Mouse (Mus musculus) lung, postnatal 0 days (tissue): ENCODE data around the gene Sh2d5.

Source experiments
- CTCF ChIP-seq: IDR thresholded peaks from 2 replicates; pipeline ENCODE4 v1.5.1; 2016; ENCODE audit warnings: antibody characterized with exemption, mild to moderate bottlenecking
- EP300 ChIP-seq: IDR thresholded peaks from 2 replicates; pipeline ENCODE4 v1.6.1; 2016; ENCODE audit warnings: antibody characterized with exemption, mild to moderate bottlenecking, control low read depth

DNA sequence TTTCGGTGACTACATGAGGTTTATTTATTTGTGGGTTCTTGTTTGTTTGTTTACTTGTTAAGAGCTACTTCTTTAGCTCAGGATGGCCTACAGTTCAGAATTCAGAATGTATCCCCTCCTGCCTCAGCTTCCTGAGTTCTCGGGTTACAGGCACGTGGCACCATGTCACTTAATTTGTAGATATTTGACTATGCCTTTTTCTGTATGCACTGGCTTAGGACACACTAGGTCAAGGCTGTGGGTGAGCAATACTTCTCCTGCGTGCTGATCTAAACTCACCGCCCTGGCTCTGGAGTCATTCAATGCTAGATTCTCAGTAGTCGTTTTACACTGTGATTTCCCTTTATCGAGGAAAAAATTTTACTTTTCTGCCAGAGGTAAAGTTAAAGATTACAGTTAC is 29.4 kb upstream of the Sh2d5 start:
- no peak for TF ChIP-seq EP300
- TF ChIP-seq CTCF = no peak
